ENCODE assay signal across 9 mouse cellular contexts in genomic region chr2:119336470-119336869, GRCm38 (mm10). TPM values are rescaled to one million over a fixed set of nuclear protein-coding genes. Genes with fewer than 3 reads are reported as not detected.
A peak's percentile ranks its signal among the peaks of the same experiment; 100 is the strongest.
DNase-seq lines count a peak whose midpoint lies in the region; ATAC-seq lines count a peak whose summit lies in the region.
"Had no signal": no experiment of that assay in that cellular context is flagged by ENCODE, and none has a peak within 500 bp of the region (broad histone marks: within the 10 kb centered on the region; RNA-seq: fewer than 3 reads in every experiment).

No protein-coding gene starts in this region.

- WGBS in liver, embryonic 11.5 days: 45% methylated on average over 10 of the region's 10 CpGs
- 45% methylated on average over 10 of the region's 10 CpGs for WGBS in heart, embryonic 15.5 days
- 8% methylated on average over 10 of the region's 10 CpGs for WGBS in macrophage (ENCODE audit: missing documents)

- ATAC-seq in liver, embryonic 11.5 days (replicated peaks; ENCODE audit: low FRiP score): no peak
- peak; percentile 14 for ATAC-seq in granulocyte monocyte progenitor cell, adult 5-6 weeks (replicated peaks; ENCODE audit: poor library complexity, severe bottlenecking)
- ATAC-seq in heart, embryonic 15.5 days (replicated peaks; ENCODE audit: insufficient number of reproducible peaks, insufficient read depth, low FRiP score, low read depth): no peak
- ATAC-seq: Patski had no signal

- no peak overlapping the region for H3K9ac ChIP-seq in liver, embryonic 11.5 days (ENCODE audit: low read depth, low read length)
- H3K9ac ChIP-seq in heart, embryonic 15.5 days: no peak overlapping the region

- DNase-seq in liver: peak; percentile 30
- no peak for DNase-seq in liver, embryonic 11.5 days (ENCODE audit: low spot score)
- no peak for DNase-seq in frontal cortex, postnatal 10 days (ENCODE audit: low spot score in 2 of 2)
- DNase-seq in right cerebral cortex, postnatal 25 days: no peak
- DNase-seq: cerebellum, adult 11 months had no signal

- no peak overlapping the region for H3K4me3 ChIP-seq in liver, embryonic 11.5 days (ENCODE audit: low read depth, low read length)
- H3K4me3 ChIP-seq in heart, embryonic 15.5 days: no peak overlapping the region
- no peak overlapping the region for H3K4me3 ChIP-seq in macrophage (ENCODE audit: inconsistent target)

- H3K4me2 ChIP-seq in liver, embryonic 11.5 days: no peak overlapping the region
- H3K4me2 ChIP-seq in heart, embryonic 15.5 days: 0 out of 2 replicates have a peak overlapping the region, but pooled peaks have one; percentile 4

- no peaks in the 10 kb centered on the region for H3K79me2 ChIP-seq in macrophage (ENCODE audit: inconsistent target)

- H3K9me3 ChIP-seq in liver, embryonic 11.5 days (ENCODE audit: control insufficient read depth, low read length): no peaks in the 10 kb centered on the region
- H3K9me3 ChIP-seq in heart, embryonic 15.5 days (replicated peaks): no peaks in the 10 kb centered on the region

- no peaks in the 10 kb centered on the region for H3K36me3 ChIP-seq in liver, embryonic 11.5 days (ENCODE audit: control insufficient read depth, insufficient read depth, low read length)
- H3K36me3 ChIP-seq in heart, embryonic 15.5 days: no peaks in the 10 kb centered on the region
- H3K36me3 ChIP-seq in macrophage (ENCODE audit: inconsistent target): no peaks in the 10 kb centered on the region

- H3K27ac ChIP-seq in liver, embryonic 11.5 days (ENCODE audit: low read depth, low read length): no peak overlapping the region
- peak overlapping the region; percentile 73 for H3K27ac ChIP-seq in heart, embryonic 15.5 days
- 0 out of 2 replicates have a peak overlapping the region, but pooled peaks have one; percentile 0 for H3K27ac ChIP-seq in macrophage

- H3K4me1 ChIP-seq in liver, embryonic 11.5 days (replicated peaks; ENCODE audit: control insufficient read depth, insufficient read depth, low read length): peaks cover 5% of the 10 kb centered on the region
- peaks cover 18% of the 10 kb centered on the region for H3K4me1 ChIP-seq in heart, embryonic 15.5 days (replicated peaks)

- peaks cover 9% of the 10 kb centered on the region for H3K27me3 ChIP-seq in liver, embryonic 11.5 days (replicated peaks; ENCODE audit: control insufficient read depth, insufficient read depth, low read length)
- H3K27me3 ChIP-seq in heart, embryonic 15.5 days: peaks cover 12% of the 10 kb centered on the region
- H3K27me3 ChIP-seq: Patski had no signal

RNA-seq across cellular contexts. Expression of gene Dll4, which starts 10.9 kb away (rescaled TPM):
- 5.3 and 5.9 TPM in 2 replicates for polyA plus RNA-seq in liver, embryonic 11.5 days (2014; fragmentation: Nextera tagmentation; extraction: Ambion mirVana)
- total RNA-seq in granulocyte monocyte progenitor cell, adult 5-6 weeks (2014; fragmentation: Nextera tagmentation): not detected in 2 replicates
- total RNA-seq in granulocyte monocyte progenitor cell, adult 5-6 weeks (2017): not detected in 2 replicates
- 9.2 and 14.2 TPM in 2 replicates for polyA plus RNA-seq in heart, embryonic 15.5 days (2015; fragmentation: Nextera tagmentation; extraction: Ambion mirVana)
- total RNA-seq in macrophage (2018; cell fraction: chromatin; rRNA removed): 1 to 10 TPM in 12 of 26 experiments, under 1 TPM in 13, not detected in 1; 0.28 to 3.1 (median 0.96) TPM
- under 1 TPM in 17 of 26 experiments, not detected in 9; 0.03 to 0.24 (median 0.07) TPM for total RNA-seq in macrophage (2018; cell fraction: cytosol; rRNA removed)
- 1 to 10 TPM in 4 of 26 experiments, under 1 TPM in 20, not detected in 2; 0.10 to 2.1 (median 0.50) TPM for total RNA-seq in macrophage (2018; cell fraction: nucleus; rRNA removed)
- polyA plus RNA-seq in macrophage (2018): not detected in 3 replicates

RNA-seq across cellular contexts. Expression of gene Chac1, which starts 14.6 kb away (rescaled TPM):
- 2.9 and 3.2 TPM in 2 replicates for polyA plus RNA-seq in liver, embryonic 11.5 days (2014; fragmentation: Nextera tagmentation; extraction: Ambion mirVana)
- total RNA-seq in granulocyte monocyte progenitor cell, adult 5-6 weeks (2014; fragmentation: Nextera tagmentation): not detected in 2 replicates
- total RNA-seq in granulocyte monocyte progenitor cell, adult 5-6 weeks (2017): not detected in 2 replicates
- 0.63 and 0.76 TPM in 2 replicates for polyA plus RNA-seq in heart, embryonic 15.5 days (2015; fragmentation: Nextera tagmentation; extraction: Ambion mirVana)
- total RNA-seq in macrophage (2018; cell fraction: chromatin; rRNA removed): 1 to 10 TPM in 12 of 26 experiments, under 1 TPM in 4, not detected in 10; 0.43 to 8.2 (median 2.6) TPM
- total RNA-seq in macrophage (2018; cell fraction: cytosol; rRNA removed): 10 to 100 TPM in 2 of 26 experiments, 1 to 10 TPM in 11, under 1 TPM in 12, not detected in 1; 0.09 to 13.2 (median 1.4) TPM
- 10 to 100 TPM in 5 of 26 experiments, 1 to 10 TPM in 8, under 1 TPM in 4, not detected in 9; 0.35 to 18.2 (median 4.4) TPM for total RNA-seq in macrophage (2018; cell fraction: nucleus; rRNA removed)
- polyA plus RNA-seq in macrophage (2018): 0.11 to 0.31 TPM in 2 of 3 replicates, not detected in the other

RNA-seq across cellular contexts. Expression of gene Vps18, which starts 47.9 kb away (rescaled TPM):
- 13.4 and 14.0 TPM in 2 replicates for polyA plus RNA-seq in liver, embryonic 11.5 days (2014; fragmentation: Nextera tagmentation; extraction: Ambion mirVana)
- 11.3 and 14.8 TPM in 2 replicates for total RNA-seq in granulocyte monocyte progenitor cell, adult 5-6 weeks (2014; fragmentation: Nextera tagmentation)
- 17.2 and 21.1 TPM in 2 replicates for total RNA-seq in granulocyte monocyte progenitor cell, adult 5-6 weeks (2017)
- polyA plus RNA-seq in heart, embryonic 15.5 days (2015; fragmentation: Nextera tagmentation; extraction: Ambion mirVana): 10.3 and 14.7 TPM in 2 replicates
- 100 to 1,000 TPM in 1 of 26 experiments, 10 to 100 TPM in 25; 26.7 to 107 (median 64.1) TPM for total RNA-seq in macrophage (2018; cell fraction: chromatin; rRNA removed)
- total RNA-seq in macrophage (2018; cell fraction: cytosol; rRNA removed): 10 to 100 TPM; 31.6 to 81.3 (median 49.4) TPM
- total RNA-seq in macrophage (2018; cell fraction: nucleus; rRNA removed): 100 to 1,000 TPM in 5 of 26 experiments, 10 to 100 TPM in 21; 37.7 to 114 (median 79.0) TPM
- polyA plus RNA-seq in macrophage (2018): 37.4 to 56.2 TPM (median 46.6 TPM) in 3 replicates
